Mouse (Mus musculus) gastrocnemius, postnatal 10 days (tissue): Measurements from ENCODE around the gene 4930426L09Rik. TPM values are rescaled to one million over a fixed set of nuclear protein-coding genes. Genes with fewer than 3 reads are reported as not detected.
"Not testable (repeated sequence)": the region's sequence is repeated elsewhere in the genome, so short reads cannot be mapped to it uniquely, and the experiment has no call there.

Experiments
- DNase-seq: peaks from one replicate; pipeline ENCODE4 v3.0.0; 2021; ENCODE audit warnings: mixed read lengths
- total RNA-seq, 2 experiments: library from RNA; stranded (reverse); gene quantifications; 2 replicates each; pipeline ENCODE4 v1.2.3; 2021

Gene 4930426L09Rik
- total RNA-seq, 2 experiments from 2014 or later = 0.21 to 0.36 TPM

GRCm38 (mm10) chr2:18970461-18970860 is 27.7 kb upstream of the 4930426L09Rik start:
- DNase-seq = no peak

GRCm38 (mm10) chr2:18971564-18971963 is 26.6 kb upstream of the 4930426L09Rik start:
- DNase-seq = no peak

GRCm38 (mm10) chr2:18974882-18975645 is 23.1 kb upstream of the 4930426L09Rik start:
- DNase-seq = no peak

- DNase-seq = no peak
Observed at GRCm38 (mm10) chr2:18976175-18976574, 22.0 kb upstream of the 4930426L09Rik start.

- no peak for DNase-seq
Observed at GRCm38 (mm10) chr2:18977201-18977805, 20.8 kb upstream of the 4930426L09Rik start.

GRCm38 (mm10) chr2:18979046-18979445 is 19.1 kb upstream of the 4930426L09Rik start:
- DNase-seq = no peak

- DNase-seq = no peak
Observed at GRCm38 (mm10) chr2:18979675-18980074, 18.5 kb upstream of the 4930426L09Rik start.

GRCm38 (mm10) chr2:18982581-18982980 is 15.6 kb upstream of the 4930426L09Rik start:
- no peak for DNase-seq

GRCm38 (mm10) chr2:18983546-18983945 is 14.6 kb upstream of the 4930426L09Rik start:
- DNase-seq = no peak

- DNase-seq = no peak
Observed at GRCm38 (mm10) chr2:18984095-18984847, 13.9 kb upstream of the 4930426L09Rik start.

GRCm38 (mm10) chr2:18985506-18985905 is 12.6 kb upstream of the 4930426L09Rik start:
- no peak for DNase-seq

GRCm38 (mm10) chr2:18988885-18989284 is 9.3 kb upstream of the 4930426L09Rik start:
- no peak for DNase-seq

- DNase-seq = no peak
Observed at GRCm38 (mm10) chr2:18992512-18993510, 5.3 kb upstream of the 4930426L09Rik start.

GRCm38 (mm10) chr2:18996451-18997211 is 1.5 kb upstream of the 4930426L09Rik start:
- DNase-seq = peak; percentile 24

GRCm38 (mm10) chr2:18997387-18997971 is 664 bp upstream of the 4930426L09Rik start:
- DNase-seq = peak; percentile 61

GRCm38 (mm10) chr2:18999395-18999794 is 1.3 kb downstream of the 4930426L09Rik start:
- DNase-seq = no peak

GRCm38 (mm10) chr2:19004801-19005200 is 6.7 kb downstream of the 4930426L09Rik start:
- DNase-seq = no peak

GRCm38 (mm10) chr2:19006124-19006523 is 8.0 kb downstream of the 4930426L09Rik start:
- DNase-seq = no peak

GRCm38 (mm10) chr2:19007580-19007979 is 9.4 kb downstream of the 4930426L09Rik start:
- no peak for DNase-seq

GRCm38 (mm10) chr2:19010541-19010940 is 12.4 kb downstream of the 4930426L09Rik start:
- not testable (repeated sequence) for DNase-seq
